30 mouse cellular contexts compared by ENCODE assay signal in genomic region chr14:9294555-9294954, GRCm38 (mm10).
DNase-seq lines count a peak whose midpoint lies in the region; ATAC-seq and TF ChIP-seq lines count a peak whose summit lies in the region.
"Had no signal": no experiment of that assay in that cellular context is flagged by ENCODE, and none has a peak within 500 bp of the region (broad histone marks: within the 10 kb centered on the region; RNA-seq: fewer than 3 reads in every experiment).

No protein-coding gene starts in this region.

- DNase-seq in forebrain, postnatal 0 days: no peak
- DNase-seq in layer of hippocampus, adult 11-12 months (ENCODE audit: low spot score): peak; percentile 14
- DNase-seq in layer of hippocampus, postnatal 14 days (ENCODE audit: low spot score in 2 of 2): no peak
- no peak for DNase-seq in midbrain, postnatal 0 days (ENCODE audit: low spot score)
- DNase-seq in midbrain, embryonic 10.5 days (ENCODE audit: low spot score): no peak
- no peak for DNase-seq in neural tube, embryonic 10.5 days (ENCODE audit: extremely low spot score, low spot score)
- DNase-seq: adrenal gland, postnatal 14 days; cerebellum, adult 18-20 months; cerebellum, postnatal 10 days; gastrocnemius, postnatal 36 days; heart, adult 18-20 months; heart, postnatal 36 days; kidney, adult 9 months; kidney, postnatal 25 days; liver; lung, adult 2 months; lung, postnatal 10 days; thymus, postnatal 14 days had no signal

- peak; percentile 33; the same call in 1 of the 2 replicates for TF ChIP-seq CTCF in forebrain, postnatal 0 days (IDR thresholded peaks at IDR 0.05; ENCODE audit: low read depth)
- peak; percentile 25 for TF ChIP-seq CTCF in midbrain, postnatal 0 days (IDR thresholded peaks at IDR 0.05)

- ATAC-seq in forebrain, postnatal 0 days: no peak
- no peak for ATAC-seq in forebrain, embryonic 16.5 days
- no peak for ATAC-seq in midbrain, postnatal 0 days (ENCODE audit: low FRiP score)
- ATAC-seq: forebrain, embryonic 15.5 days; intestine, postnatal 0 days; midbrain, embryonic 15.5 days; Patski had no signal

- no peak overlapping the region for H3K4me2 ChIP-seq in forebrain, postnatal 0 days (ENCODE audit: low read depth)
- H3K4me2 ChIP-seq in forebrain, embryonic 16.5 days (ENCODE audit: low read length): no peak overlapping the region
- H3K4me2 ChIP-seq in midbrain, postnatal 0 days (ENCODE audit: low read depth, low read length, poor library complexity, severe bottlenecking): no peak overlapping the region
- H3K4me2 ChIP-seq: embryonic facial prominence, embryonic 13.5 days; forebrain, embryonic 15.5 days; heart, embryonic 11.5 days; hindbrain, embryonic 12.5 days; midbrain, embryonic 15.5 days; neural tube, embryonic 12.5 days had no signal

- H3K9me3 ChIP-seq in forebrain, postnatal 0 days (ENCODE audit: low read length): no peaks in the 10 kb centered on the region
- no peaks in the 10 kb centered on the region for H3K9me3 ChIP-seq in forebrain, embryonic 16.5 days (ENCODE audit: control insufficient read depth, low read length)
- no peaks in the 10 kb centered on the region for H3K9me3 ChIP-seq in midbrain, postnatal 0 days (ENCODE audit: low read length)
- H3K9me3 ChIP-seq in midbrain, embryonic 10.5 days (replicated peaks): no peaks in the 10 kb centered on the region
- H3K9me3 ChIP-seq: embryonic facial prominence, embryonic 13.5 days; forebrain, embryonic 10.5 days; forebrain, embryonic 15.5 days; hindbrain, embryonic 12.5 days; midbrain, embryonic 15.5 days; neural tube, embryonic 12.5 days had no signal

- H3K36me3 ChIP-seq in forebrain, postnatal 0 days (ENCODE audit: insufficient read depth): no peaks in the 10 kb centered on the region
- no peaks in the 10 kb centered on the region for H3K36me3 ChIP-seq in forebrain, embryonic 16.5 days (ENCODE audit: control insufficient read depth, insufficient read depth)
- no peaks in the 10 kb centered on the region for H3K36me3 ChIP-seq in midbrain, postnatal 0 days (ENCODE audit: insufficient read depth, low read length)
- H3K36me3 ChIP-seq in midbrain, embryonic 10.5 days: no peaks in the 10 kb centered on the region
- H3K36me3 ChIP-seq: embryonic facial prominence, embryonic 13.5 days; forebrain, embryonic 10.5 days; forebrain, embryonic 15.5 days; hindbrain, embryonic 12.5 days; midbrain, embryonic 15.5 days; neural tube, embryonic 12.5 days had no signal

- no peaks in the 10 kb centered on the region for H3K27me3 ChIP-seq in forebrain, postnatal 0 days (ENCODE audit: insufficient read depth, low read length)
- no peaks in the 10 kb centered on the region for H3K27me3 ChIP-seq in forebrain, embryonic 16.5 days (replicated peaks; ENCODE audit: control insufficient read depth, insufficient read depth, low read length)
- no peaks in the 10 kb centered on the region for H3K27me3 ChIP-seq in midbrain, postnatal 0 days (ENCODE audit: insufficient read depth, low read length)
- no peaks in the 10 kb centered on the region for H3K27me3 ChIP-seq in midbrain, embryonic 10.5 days (ENCODE audit: low read depth, poor library complexity, severe bottlenecking)
- H3K27me3 ChIP-seq: embryonic facial prominence, embryonic 13.5 days; forebrain, embryonic 15.5 days; hindbrain, embryonic 12.5 days; midbrain, embryonic 15.5 days; neural tube, embryonic 12.5 days; Patski had no signal

- no peak overlapping the region for H3K27ac ChIP-seq in forebrain, postnatal 0 days (ENCODE audit: low read depth, low read length)
- no peak overlapping the region for H3K27ac ChIP-seq in forebrain, embryonic 16.5 days (ENCODE audit: low read length)
- no peak overlapping the region for H3K27ac ChIP-seq in midbrain, postnatal 0 days (ENCODE audit: low read depth, low read length)
- H3K27ac ChIP-seq in midbrain, embryonic 10.5 days (replicated peaks): no peak overlapping the region
- H3K27ac ChIP-seq: embryonic facial prominence, embryonic 13.5 days; forebrain, embryonic 10.5 days; forebrain, embryonic 15.5 days; hindbrain, embryonic 12.5 days; liver, embryonic 14.5 days; macrophage; midbrain, embryonic 15.5 days; neural tube, embryonic 12.5 days had no signal

- H3K4me1 ChIP-seq in forebrain, postnatal 0 days (ENCODE audit: insufficient read depth): no peaks in the 10 kb centered on the region
- H3K4me1 ChIP-seq in forebrain, embryonic 16.5 days (replicated peaks; ENCODE audit: control insufficient read depth, insufficient read depth, low read length): no peaks in the 10 kb centered on the region; the same call in 1 of the 2 replicates
- no peaks in the 10 kb centered on the region for H3K4me1 ChIP-seq in midbrain, postnatal 0 days (ENCODE audit: insufficient read depth, low read length)
- no peaks in the 10 kb centered on the region for H3K4me1 ChIP-seq in midbrain, embryonic 10.5 days
- H3K4me1 ChIP-seq: embryonic facial prominence, embryonic 13.5 days; forebrain, embryonic 10.5 days; forebrain, embryonic 15.5 days; hindbrain, embryonic 12.5 days; midbrain, embryonic 15.5 days; neural tube, embryonic 12.5 days had no signal

- H3K4me3 ChIP-seq in forebrain, postnatal 0 days (ENCODE audit: low read depth, low read length): no peak overlapping the region
- H3K4me3 ChIP-seq in forebrain, embryonic 16.5 days (replicated peaks; ENCODE audit: low read length): no peak overlapping the region
- H3K4me3 ChIP-seq in midbrain, postnatal 0 days (ENCODE audit: low read depth, low read length): no peak overlapping the region
- H3K4me3 ChIP-seq in midbrain, embryonic 10.5 days: no peak overlapping the region
- H3K4me3 ChIP-seq: embryonic facial prominence, embryonic 13.5 days; forebrain, embryonic 10.5 days; forebrain, embryonic 15.5 days; hindbrain, embryonic 12.5 days; midbrain, embryonic 15.5 days; neural tube, embryonic 12.5 days had no signal

- no peak overlapping the region for H3K9ac ChIP-seq in forebrain, postnatal 0 days
- no peak overlapping the region for H3K9ac ChIP-seq in forebrain, embryonic 16.5 days (replicated peaks; ENCODE audit: low read depth, low read length)
- no peak overlapping the region for H3K9ac ChIP-seq in midbrain, postnatal 0 days (replicated peaks; ENCODE audit: low read length, poor library complexity, severe bottlenecking)
- H3K9ac ChIP-seq: embryonic facial prominence, embryonic 13.5 days; forebrain, embryonic 15.5 days; hindbrain, embryonic 12.5 days; liver, embryonic 14.5 days; midbrain, embryonic 15.5 days; neural tube, embryonic 12.5 days had no signal

- 69% methylated on average over 2 of the region's 2 CpGs for WGBS in forebrain, postnatal 0 days
- 83% methylated on average over 2 of the region's 2 CpGs for WGBS in forebrain, embryonic 16.5 days
- 76% methylated on average over 2 of the region's 2 CpGs for WGBS in midbrain, postnatal 0 days
- WGBS in midbrain, embryonic 10.5 days: 68% methylated on average over 2 of the region's 2 CpGs
